Mouse (Mus musculus): Measurements from ENCODE around the gene Grm6. TPM values are rescaled to one million over a fixed set of nuclear protein-coding genes. Genes with fewer than 3 reads are reported as not detected.

The Grm6 gene
- polyA plus RNA-seq, 1 experiment from 2014 or later = 0.32 TPM

Other genes with a start within 250 kb of the Grm6 start
- gene Adamts2, start 248.6 kb upstream of the Grm6 start, polyA plus RNA-seq (2015; fragmentation: Nextera tagmentation; extraction: Ambion mirVana) = 19.7 and 21.9 TPM in 2 replicates
- gene Zfp354c, start 23.0 kb upstream of the Grm6 start, polyA plus RNA-seq (2015; fragmentation: Nextera tagmentation; extraction: Ambion mirVana) = 43.6 and 51.0 TPM in 2 replicates
- gene Zfp879, start 9.1 kb upstream of the Grm6 start, polyA plus RNA-seq (2015; fragmentation: Nextera tagmentation; extraction: Ambion mirVana) = 0.71 and 0.77 TPM in 2 replicates
- 8.2 and 8.5 TPM in 2 replicates for gene Zfp454, start 37.0 kb downstream of the Grm6 start, polyA plus RNA-seq (2015; fragmentation: Nextera tagmentation; extraction: Ambion mirVana)
- gene Zfp2, start 65.5 kb downstream of the Grm6 start, polyA plus RNA-seq (2015; fragmentation: Nextera tagmentation; extraction: Ambion mirVana) = 9.1 and 9.6 TPM in 2 replicates
- 1.3 and 1.9 TPM in 2 replicates for gene Zfp354b, start 80.9 kb downstream of the Grm6 start, polyA plus RNA-seq (2015; fragmentation: Nextera tagmentation; extraction: Ambion mirVana)
- not detected in 2 replicates for gene 4933414I15Rik, start 93.1 kb downstream of the Grm6 start, polyA plus RNA-seq (2015; fragmentation: Nextera tagmentation; extraction: Ambion mirVana)
- not detected in 2 replicates for gene Prop1, start 103.1 kb downstream of the Grm6 start, polyA plus RNA-seq (2015; fragmentation: Nextera tagmentation; extraction: Ambion mirVana)
- not detected in 2 replicates for gene Olfr1378, start 115.8 kb downstream of the Grm6 start, polyA plus RNA-seq (2015; fragmentation: Nextera tagmentation; extraction: Ambion mirVana)
- gene Olfr1377, start 131.3 kb downstream of the Grm6 start, polyA plus RNA-seq (2015; fragmentation: Nextera tagmentation; extraction: Ambion mirVana) = not detected in 2 replicates
- not detected in 2 replicates for gene Olfr51, start 152.9 kb downstream of the Grm6 start, polyA plus RNA-seq (2015; fragmentation: Nextera tagmentation; extraction: Ambion mirVana)
- gene Olfr54, start 163.6 kb downstream of the Grm6 start, polyA plus RNA-seq (2015; fragmentation: Nextera tagmentation; extraction: Ambion mirVana) = not detected in 2 replicates
- gene Olfr1375, start 197.4 kb downstream of the Grm6 start, polyA plus RNA-seq (2015; fragmentation: Nextera tagmentation; extraction: Ambion mirVana) = not detected in 2 replicates
- 8.3 TPM in 2 replicates for gene Zfp354a, start 208.6 kb downstream of the Grm6 start, polyA plus RNA-seq (2015; fragmentation: Nextera tagmentation; extraction: Ambion mirVana)

Data from limb, embryonic 15.5 days (tissue).